Mouse (Mus musculus) lung, adult 18-20 months (tissue): ENCODE results near the gene Arpc3.
"Not testable (repeated sequence)": the region's sequence is repeated elsewhere in the genome, so short reads cannot be mapped to it uniquely, and the experiment has no call there.

Source experiments
- DNase-seq, 2 experiments: peaks; one replicate each; pipeline ENCODE4 v3.0.0; 2022; ENCODE audit warnings: mixed read lengths in 2 of 2

Arpc3 gene

DNA sequence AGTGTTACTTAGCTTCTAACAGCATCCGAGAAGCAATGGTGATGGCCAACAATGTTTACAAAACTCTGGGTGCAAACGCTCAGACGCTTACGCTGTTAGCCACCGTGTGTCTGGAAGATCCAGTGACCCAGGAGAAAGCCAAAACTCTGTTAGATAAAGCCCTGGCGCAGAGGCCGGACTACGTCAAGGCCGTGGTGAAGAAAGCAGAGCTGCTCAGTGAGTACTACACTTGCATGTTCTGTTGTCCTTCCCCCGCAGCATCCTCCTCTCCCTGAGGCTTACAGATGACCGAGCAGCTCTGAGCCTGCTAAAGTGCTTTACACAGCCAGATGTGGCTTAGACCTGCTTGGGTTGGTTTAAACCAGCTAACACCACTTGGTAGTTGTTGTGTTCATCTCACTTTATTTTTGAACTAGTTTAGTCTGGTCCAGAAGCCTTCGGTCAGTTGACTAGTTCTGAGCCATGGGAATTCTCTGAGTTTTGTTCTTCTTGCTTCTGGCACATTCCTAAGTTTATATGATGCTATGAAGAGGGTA is 48.5 kb downstream of the Arpc3 start:
- DNase-seq, result peak in 1 of 2 experiments; percentile 19

DNA sequence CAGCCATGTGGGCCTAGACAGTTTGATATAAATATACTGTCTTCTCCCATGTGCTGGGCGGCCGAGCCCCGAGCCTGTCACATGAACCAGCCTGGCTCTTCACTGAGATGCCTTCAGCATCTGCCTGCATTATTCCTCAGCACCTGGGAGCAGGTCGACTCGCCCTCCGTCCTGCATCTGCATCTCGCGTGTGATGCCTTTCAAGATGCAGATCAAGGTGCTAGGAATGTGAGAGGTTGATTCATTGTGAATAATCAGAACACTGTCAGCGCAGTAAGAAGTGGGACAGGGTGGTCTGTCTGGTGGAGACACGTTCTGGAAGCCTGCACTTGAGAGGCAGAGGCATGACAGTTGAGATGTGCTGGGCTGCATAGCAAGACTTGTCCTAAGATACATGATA is 52.8 kb downstream of the Arpc3 start:
- no peak for DNase-seq

DNA sequence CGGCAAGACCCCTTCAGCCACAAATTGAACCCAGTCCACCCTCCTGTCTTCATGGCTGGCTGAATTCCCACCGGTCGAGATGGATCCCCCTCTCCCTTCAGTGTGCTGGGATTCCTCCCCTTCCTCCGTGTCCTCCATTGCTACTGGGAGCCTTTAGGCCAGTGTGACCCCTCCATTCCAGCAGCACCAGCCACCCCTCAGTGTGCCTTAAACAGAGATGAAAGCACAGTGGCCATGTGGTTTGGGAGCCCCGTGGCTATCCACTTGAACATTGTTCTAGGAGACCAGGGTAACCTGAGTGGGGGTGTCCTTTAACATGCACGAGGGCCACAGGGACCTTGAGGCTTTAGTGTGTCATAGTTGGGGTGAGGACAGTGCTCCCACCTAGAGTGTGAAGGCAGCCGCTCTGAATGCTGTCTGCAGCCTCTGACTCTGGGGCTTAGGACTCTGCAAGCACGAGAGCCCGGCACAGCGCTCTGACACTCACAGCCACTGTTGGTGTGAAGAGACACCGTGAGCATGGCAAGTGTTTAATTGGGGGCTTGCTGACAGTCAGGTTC is 53.5 kb downstream of the Arpc3 start:
- no peak for DNase-seq

DNA sequence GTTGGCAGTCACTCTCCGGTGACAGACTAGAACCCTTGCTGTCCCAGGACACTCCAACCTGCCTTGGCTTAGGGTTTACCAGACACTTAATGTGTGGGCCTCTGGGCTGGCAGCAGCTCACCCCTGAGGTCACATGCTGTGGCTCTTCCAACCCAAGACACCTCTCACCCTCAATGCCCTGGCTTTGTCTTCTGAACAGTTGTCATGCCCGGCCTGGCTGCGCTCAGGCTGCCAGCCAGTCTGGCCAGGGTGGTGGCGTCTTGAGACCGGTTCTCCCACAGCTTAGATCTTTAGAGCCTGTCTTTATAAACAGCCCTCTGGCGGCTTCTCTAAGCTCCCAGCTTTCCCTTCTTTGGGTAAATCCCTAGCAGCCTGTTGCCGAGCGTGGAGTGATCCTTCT is 56.2 kb downstream of the Arpc3 start:
- DNase-seq, result no peak

DNA sequence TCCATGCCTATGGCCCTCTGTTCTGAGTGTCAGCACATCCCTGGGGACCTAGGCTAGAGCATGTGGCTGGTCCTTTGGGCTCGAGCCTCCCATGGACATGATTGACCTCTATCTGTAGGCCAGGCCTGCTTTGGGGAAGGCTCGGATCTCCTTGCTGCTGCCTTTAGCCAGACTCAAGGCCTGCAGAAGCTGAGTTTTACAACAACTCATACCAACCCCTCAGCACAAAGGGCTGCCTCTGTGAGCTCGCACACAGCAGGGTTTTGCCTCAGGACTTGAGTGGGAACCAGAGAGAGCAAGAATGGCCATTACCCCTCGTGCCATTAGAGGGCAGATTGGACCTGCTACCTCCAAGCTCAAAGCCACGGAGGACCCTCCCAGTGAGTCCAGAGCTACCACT is 57.2 kb downstream of the Arpc3 start:
- no peak for DNase-seq

DNA sequence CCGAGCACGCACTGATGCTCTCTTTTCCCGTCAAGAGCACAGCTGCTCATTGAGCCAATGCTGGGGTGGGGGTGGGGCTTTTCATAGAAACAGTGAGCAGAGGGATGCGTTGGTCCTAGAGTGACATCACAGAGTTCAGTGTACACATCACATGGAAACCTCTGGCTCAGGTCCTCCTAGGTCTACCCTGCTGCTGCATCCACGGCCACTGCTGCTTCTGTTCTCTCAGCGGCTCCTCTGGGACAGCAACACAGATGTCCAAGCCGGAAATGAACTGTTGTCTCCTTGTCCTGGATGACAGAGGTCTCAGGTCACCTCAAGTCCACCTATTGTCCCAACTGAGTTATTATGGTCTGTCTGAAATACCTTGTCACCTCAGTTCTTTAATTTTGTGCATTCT is 58.3 kb downstream of the Arpc3 start:
- DNase-seq, result no peak

DNA sequence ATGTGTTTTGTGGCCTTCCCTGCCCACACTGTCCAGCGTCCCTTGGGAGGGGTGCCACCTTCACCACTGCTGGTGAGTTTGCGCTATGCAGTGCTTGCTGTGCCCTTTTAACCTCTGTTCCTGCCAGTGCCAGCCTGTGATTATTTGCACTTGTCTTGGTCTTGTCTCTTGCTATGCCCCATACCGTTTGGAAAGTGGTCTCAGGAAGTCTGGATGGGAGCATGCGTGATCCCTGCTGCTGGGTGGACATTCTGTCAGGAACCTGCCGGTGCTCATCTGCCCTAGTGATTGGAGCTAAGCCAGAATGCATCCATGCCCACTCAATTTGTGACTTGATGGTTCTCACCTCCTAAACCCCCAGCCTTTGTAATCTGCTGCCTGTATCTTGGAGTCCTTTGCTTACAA is 59.2 kb downstream of the Arpc3 start:
- DNase-seq, result no peak

DNA sequence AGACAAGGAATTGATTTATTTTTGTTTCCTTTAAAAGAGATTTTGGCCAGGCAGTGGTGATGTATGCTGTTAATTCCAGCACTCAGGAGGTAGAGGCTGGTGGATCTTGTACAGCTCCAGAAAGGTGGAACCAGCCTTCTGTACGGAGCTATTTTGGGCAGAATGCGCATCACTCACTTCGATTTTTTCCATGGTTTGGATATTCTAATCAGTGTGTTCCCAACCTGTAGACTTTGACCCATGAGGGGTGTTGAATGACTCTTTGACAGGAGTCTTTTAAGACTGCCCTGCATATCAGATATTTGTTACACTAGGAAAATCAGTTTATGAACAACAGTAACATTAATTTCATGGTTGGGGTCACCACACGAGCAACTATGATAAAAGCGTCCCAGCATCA is 59.6 kb downstream of the Arpc3 start:
- no peak for DNase-seq

DNA sequence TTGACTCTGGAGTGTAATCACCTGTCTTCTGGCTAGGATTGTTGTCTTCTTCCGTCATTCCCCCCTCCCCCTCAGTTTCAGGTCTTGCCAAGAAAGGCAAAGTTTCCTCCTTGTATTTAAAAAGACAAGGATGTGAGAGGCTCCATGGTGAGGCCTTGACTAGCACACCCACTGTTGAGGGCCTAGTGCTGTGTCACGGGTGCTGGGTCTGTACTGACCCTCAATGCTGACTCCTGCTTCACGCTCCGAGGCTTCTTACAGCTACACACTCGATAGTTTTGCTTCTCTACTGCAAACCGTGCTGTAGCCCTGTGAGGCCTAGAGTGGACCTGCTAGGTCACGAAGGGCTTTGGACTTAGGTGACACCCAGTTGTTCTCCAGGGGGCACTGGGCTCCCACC is 60.5 kb downstream of the Arpc3 start:
- no peak for DNase-seq

DNA sequence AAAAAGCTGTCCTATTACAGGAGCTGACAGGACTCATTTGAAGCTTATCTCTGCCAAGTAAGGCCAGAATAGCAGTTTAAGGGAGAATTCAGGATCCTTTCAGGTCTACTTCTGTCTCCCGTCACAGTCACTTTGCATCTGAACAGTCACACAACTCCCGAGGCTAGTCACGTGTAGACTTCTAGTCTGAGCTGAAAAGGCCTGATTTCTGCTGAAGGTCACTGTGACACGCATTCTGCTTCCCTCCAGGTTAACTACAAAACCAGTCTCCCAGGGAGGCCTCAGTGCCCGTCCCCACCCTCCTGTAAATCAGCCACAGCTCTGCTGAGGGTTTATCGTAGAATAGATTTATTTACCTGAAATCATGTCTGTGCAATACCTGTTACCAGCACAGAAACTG is 61.5 kb downstream of the Arpc3 start:
- no peak for DNase-seq

DNA sequence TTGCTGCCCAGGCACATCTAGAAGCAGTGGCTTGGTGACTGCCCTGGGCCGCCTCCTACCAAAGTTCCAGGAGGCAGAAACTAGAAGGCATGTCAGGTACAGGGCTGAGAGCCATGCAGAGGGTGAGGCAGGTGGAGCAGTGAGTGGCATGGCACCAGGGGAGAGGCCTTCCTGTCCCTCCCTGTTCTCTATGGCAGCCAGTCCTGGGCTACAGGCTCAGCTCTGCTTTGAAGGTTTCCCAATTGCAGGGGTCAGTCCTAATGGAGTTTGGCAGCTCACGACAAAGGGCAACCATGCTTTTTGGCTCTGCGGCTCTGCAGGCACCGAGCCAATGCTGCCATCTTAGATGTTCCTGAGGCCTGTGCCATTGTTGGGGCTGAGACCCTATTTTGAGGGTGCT is 62.8 kb downstream of the Arpc3 start:
- no peak for DNase-seq

DNA sequence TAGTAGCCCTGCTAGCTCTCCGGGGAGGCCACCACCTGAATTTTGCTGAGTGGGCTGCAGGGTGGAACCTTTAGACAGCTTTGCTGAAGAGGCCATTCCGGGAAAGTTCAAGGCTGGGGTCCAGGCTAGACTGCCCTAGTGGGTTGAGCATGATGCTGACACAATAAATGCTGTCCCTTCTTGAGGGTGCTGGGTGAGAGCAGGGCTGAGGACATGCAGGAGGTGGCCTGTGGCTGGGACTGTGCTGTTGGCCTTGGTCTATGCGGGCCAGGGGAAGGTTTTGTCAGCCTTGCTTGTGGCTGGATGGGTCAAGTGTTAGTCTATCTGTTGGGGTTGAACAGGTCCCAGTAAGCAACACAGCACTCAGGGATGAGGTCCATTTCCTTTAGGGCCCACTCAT is 63.2 kb downstream of the Arpc3 start:
- DNase-seq, result no peak

DNA sequence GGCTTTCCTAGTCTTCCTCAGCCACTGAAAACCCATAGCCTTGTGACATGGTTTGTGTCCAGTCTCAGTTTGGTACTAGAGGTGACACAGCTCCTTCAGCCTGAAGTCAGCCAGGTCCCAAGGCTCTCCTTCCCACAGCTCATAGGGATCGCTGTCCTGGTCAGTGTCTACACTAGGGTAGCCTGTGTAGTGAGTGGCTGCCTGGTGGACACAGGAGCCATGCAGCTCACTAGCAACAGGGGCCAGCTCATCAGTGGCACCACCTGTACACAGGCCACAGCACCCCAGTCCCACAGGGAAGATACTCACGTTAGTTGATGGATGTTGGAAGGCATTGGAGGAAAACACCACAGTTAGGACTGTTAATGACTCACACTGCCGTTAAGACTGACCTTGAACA is 63.9 kb downstream of the Arpc3 start:
- DNase-seq, result no peak

DNA sequence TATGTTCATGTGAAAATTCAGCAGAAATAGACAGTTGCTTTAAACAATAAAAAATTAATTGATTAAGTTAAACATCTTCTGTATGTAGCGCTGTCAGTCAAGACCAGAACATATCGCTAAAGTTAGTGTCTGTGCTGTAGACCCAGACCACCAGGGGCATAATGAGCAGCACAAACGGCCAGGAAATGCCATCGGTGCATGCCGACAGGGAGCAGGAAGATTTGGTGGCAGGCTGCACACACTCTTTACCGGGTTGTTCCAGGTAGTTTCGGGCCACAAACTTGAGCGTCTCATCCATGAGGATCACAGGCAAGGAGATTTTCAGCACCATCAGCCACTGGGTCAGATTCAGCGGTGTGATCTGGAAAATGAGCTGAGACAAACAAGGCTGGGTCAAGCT is 65.4 kb downstream of the Arpc3 start:
- not testable (repeated sequence) for DNase-seq

DNA sequence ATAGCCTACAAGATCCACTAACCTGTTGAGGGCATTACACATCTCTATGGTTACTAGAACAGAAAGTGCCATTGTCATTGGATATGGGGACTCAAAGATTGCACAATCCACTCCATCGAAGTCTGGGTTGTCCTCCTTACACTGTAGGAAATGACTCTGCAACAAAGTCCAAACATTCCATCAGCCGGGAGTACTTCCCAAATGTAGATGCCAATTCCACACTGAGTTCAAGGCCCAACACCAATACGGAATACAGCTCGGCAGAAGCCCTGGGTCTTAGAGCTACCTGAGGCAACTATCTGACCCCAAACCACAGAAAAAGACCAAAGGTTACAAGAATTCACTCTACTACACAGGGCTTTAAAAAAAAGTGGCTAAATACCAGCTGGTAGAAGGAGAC is 66.4 kb downstream of the Arpc3 start:
- DNase-seq, result no peak

DNA sequence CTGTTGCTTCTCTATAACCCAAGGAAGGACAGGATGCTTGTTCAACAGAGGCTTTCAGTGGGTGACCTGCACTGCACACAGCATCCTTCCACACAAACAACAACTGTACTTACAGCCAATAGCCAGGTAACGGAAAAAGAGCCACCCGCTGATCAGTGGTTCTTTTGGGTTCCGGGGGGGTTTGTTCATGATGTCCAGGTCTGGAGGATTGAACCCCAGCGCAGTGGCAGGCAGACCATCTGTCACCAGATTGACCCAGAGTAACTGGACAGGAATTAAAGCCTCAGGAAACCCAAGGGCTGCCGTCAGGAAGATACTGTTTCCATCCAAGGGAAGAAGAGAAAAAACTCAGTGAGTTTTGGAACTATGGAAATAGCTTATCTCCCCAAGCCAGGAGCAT is 67.7 kb downstream of the Arpc3 start:
- DNase-seq, result no peak

DNA sequence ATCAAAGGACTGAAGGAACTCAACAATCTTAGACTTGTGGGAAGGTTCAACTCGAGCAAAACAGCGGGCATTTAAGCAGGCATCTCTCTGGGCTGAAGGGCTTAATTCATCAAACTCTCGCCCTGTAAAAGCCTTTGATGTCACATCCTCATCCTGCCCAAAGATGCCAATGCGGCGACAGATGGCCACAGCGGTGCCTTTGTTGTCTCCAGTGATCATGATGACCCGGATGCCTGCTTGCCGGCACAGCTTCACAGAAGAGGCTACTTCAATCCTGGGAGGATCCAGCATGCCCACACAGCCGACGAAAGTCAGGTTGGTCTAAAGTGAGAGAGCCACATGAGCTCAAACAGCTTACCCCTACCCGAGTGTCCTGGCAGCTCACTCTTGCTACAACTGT is 69.0 kb downstream of the Arpc3 start:
- DNase-seq, result no peak

DNA sequence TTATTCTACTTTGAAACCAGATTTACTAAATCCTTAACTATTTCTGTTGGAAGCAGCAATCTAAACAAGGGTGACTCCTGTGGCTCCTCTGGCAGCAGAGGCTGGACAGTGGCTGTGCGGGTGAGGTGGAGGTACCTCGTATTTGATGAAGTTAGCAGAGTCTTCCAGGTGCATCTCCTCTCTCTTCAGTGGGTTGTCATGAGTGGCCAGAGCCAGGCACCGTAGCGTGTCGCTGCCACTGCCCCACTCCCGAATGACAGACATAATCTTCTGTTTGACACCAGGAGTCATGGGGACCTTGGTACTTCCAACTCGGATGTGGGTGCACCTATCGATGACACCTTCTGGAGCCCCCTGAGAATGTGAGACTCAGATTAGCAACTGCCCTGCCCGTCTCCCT is 69.8 kb downstream of the Arpc3 start:
- no peak for DNase-seq
